Mouse (Mus musculus): ENCODE measurements at regions not wholly inside any gene's neighbourhood (a gene's known extent, or its start where the extent isn't known, plus 50 kb on each side); places are given as distances from the start of the nearest gene placed in this dataset.

DNA sequence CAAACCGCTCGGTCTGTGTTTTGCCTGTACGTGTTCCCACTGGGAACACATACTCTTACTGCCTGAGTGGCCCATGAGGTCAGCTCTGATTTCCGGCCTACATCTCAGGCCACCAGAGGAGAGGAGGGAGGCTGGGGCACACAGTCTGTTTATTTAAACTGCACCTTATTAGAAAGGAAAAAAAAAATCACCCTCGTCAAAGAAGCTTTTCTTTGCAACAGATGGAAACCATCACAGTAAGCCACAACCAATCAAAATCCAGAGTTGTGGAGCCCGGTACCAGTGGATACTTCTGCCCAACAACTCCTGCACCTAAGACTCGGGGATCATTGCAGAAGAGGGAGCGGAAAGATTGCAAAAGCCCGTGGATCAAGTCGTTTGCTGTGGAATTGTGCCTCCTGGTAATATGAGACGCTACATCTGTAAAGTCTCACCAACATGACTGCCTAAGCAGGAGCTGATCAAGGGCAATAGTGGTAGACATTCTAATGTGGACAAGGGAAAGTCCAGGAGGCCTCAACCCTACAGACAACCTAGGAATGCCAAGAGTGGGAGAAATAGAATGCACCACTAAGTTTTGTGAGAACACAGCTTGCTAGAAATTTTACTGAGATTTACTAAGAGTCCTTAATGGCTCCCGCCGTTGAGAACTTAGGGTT is 60.5 kb downstream of the Uqcrfs1 start:
- DNase-seq (ENCODE audit: low spot score): peak; percentile 9

DNA sequence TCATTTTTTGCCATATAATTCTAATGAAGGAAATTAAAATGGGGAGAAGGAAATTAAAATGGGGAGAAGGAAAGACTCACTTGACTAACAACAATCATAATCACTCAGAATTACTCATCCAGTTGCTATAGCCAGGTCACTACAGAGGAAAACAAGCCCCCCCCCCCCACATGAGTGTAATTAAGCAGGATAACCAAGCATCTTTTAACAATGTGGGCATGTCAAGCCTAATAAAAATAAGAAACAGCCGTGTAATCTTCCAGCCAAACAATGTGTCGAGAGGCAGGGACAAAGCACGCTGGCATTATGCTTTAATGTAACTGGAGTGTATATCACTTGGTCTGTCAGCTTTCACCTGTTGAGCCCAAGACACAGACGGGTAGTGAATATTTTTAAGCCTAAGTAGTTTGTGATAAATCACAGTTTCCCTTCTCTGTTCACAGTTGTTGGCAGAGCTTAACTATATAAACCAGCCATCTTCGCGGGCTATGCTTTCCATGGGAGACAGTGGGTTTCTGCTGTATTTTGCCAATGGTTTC is 66.0 kb downstream of the Uqcrfs1 start:
- no peak for DNase-seq (ENCODE audit: low spot score)

DNA sequence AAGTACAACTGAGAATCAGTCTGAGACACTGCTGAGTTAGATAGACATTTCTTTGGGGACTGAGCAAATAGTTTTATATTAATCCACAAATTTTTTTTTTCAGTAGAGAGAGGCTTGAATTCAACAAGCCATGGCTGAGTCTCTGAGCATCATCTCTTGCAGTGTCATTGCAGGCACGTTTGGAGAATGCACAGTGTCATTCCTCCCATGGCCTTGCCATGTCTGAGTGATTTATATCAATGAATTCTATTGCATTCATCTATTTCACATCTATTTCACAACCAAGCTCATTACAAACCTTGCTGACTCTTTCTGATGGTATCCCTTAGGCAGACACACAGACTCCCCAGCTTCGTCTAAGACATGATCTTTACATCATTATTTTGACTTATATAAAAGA is 66.6 kb downstream of the Uqcrfs1 start:
- DNase-seq (ENCODE audit: low spot score): no peak

DNA sequence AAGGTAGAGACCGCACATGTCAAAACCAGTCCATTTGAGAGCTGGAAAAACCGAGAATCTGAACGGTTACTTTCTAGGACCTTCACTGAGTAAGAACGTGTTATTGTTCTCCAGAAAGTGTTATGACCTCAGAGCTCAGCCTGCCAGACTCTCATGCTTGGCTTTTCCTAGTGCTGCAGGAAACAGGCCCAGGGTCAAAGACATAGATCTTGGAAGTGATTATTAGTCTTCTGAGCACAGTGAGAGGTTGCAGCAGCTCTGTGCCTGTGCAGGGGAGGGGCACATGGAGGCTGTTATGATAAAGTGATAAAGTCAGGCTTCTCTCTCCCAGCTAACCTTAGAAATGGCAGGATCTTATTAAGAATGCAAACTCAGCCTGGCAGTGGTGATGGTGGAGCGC is 73.9 kb downstream of the Uqcrfs1 start:
- no peak for DNase-seq (ENCODE audit: low spot score)

DNA sequence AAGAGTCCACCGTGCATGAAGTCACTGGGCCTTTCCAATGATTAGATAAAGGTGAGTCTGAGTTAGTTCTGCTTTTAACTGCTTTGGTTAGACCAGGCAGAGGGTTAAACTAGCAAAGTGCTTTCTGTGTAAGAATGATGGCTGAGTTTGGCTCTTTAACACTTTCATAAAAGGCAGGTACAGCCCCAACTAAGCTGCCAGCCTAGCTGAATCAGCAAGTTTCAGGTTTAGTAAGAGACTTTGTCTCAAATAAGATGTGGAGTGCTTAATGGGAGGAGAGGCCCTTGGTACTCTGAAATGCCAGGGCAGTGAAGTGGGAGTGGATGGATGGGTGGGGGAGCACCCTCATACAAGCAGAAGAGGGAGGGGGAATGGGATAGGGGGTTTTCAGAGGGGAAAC is 78.1 kb downstream of the Uqcrfs1 start:
- DNase-seq (ENCODE audit: low spot score): no peak

DNA sequence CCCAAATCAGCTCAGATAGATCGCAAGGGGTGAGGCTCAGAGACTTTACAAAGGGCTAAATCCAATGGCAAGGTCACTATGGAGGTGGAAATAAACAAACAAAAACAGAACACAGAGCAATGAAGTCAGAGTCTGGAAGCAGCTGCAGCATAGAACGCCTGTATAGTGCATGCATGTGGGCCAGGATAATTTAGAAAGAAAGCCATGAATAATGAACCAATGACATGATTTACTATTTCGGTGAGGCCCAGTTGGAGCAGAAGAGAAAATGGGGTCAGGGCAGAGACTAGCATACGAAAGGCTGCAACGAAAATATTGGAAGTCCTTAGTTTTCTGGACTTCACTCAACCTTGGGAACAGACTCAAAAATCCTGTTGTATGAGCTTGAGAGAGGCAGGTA is 79.7 kb downstream of the Uqcrfs1 start:
- DNase-seq (ENCODE audit: low spot score): no peak

DNA sequence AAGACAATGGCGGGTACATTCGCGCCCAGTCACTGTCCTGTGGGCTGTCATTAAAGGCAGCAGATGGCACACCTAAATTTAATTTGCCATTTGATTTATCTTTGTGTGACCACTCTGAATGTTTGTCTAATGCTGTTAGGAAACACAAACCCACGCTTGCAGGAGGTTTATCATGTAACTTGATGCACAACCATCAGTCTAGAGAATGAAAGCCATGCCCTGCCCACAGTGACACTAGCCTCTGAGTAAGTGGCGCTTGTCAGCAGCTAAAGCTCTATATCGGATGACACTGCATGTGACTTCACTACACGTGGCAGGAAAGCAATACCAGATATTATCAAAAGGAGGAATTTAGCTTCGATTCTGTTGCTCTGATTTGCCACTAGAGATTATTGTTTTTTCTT is 89.9 kb downstream of the Uqcrfs1 start:
- DNase-seq (ENCODE audit: low spot score): no peak

DNA sequence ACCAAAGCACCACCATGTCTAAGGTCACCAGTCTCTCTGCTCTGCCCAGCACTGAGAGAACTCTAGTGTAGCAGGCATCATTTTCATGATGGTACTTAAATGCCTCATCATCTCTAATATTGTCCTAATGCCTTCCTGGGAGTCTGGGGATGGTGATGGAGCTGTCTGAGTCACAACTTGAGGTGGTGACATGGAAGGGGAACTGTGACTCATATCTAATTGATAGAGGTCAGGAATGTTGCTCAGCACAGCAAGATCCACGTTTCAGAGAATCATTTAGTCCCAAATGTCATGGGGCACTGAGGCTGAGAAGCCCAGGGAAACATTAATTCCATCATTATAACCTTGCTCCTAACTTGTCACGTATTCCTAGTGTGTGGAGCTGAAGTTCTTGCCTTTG is 93.0 kb downstream of the Uqcrfs1 start:
- no peak for DNase-seq (ENCODE audit: low spot score)

DNA sequence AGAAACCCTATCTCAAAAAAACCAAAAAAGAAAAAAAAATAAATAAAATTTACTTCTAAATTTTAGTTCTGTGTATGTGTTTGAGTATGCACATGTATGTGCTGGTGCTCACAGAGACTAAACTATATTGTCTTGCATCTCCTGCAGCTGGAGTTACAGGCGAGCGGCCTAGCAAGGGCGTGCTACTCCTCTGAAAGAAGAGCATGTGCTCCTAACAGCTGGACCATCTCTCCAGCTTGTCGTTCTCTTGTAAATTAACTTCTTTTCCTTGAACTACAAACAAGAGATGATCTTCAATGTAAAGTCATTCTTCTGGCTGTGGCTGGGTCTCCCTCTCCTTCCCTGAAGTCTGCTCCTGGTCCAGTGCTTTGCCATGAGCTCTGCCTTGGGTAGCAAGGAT is 96.3 kb downstream of the Uqcrfs1 start:
- DNase-seq (ENCODE audit: low spot score): no peak

Measured in heart, adult 8-10 months (tissue).